Mouse (Mus musculus) embryonic facial prominence, embryonic 10.5 days (tissue): ENCODE results near the gene Mrm2. TPM values are rescaled to one million over a fixed set of nuclear protein-coding genes. Genes with fewer than 3 reads are reported as not detected.

Source experiments
- DNase-seq: peaks from one replicate; pipeline ENCODE4 v3.0.0-alpha.2; 2017; ENCODE audit warnings: low spot score
- H3K27ac ChIP-seq: fragments of 300-500 bp; sonication (generic); replicated peaks from 2 replicates; pipeline ENCODE4 v1.5.1; 2016; ENCODE audit warnings: mild to moderate bottlenecking
- H3K27me3 ChIP-seq: fragments of 300-500 bp; sonication (generic); replicated peaks from 2 replicates; pipeline ENCODE4 v1.6.1; 2016; ENCODE audit warnings: low read depth, mild to moderate bottlenecking; ENCODE audit not compliant: poor library complexity, severe bottlenecking
- H3K36me3 ChIP-seq: fragments of 300-500 bp; sonication (generic); replicated peaks from 2 replicates; pipeline ENCODE4 v1.6.1; 2016; ENCODE audit warnings: mild to moderate bottlenecking, moderate library complexity
- H3K4me1 ChIP-seq: fragments of 300-500 bp; sonication (generic); 2 replicates; pipeline ENCODE4 v1.6.1; 2016
- H3K4me3 ChIP-seq: fragments of 300-500 bp; sonication (generic); 2 replicates; pipeline ENCODE4 v1.5.1; 2016; ENCODE audit warnings: mild to moderate bottlenecking, moderate library complexity
- H3K9me3 ChIP-seq: fragments of 300-500 bp; sonication (generic); 2 replicates; pipeline ENCODE4 v1.6.1; 2016; ENCODE audit warnings: mild to moderate bottlenecking
- WGBS: fragments of 180-500 bp; shearing (Covaris S2); methylation state at CpG from one replicate; pipeline ENCODE4 v1.1.7; 2016; 5-methylcytosine and 5-hydroxymethylcytosine counted together
- polyA plus RNA-seq: library from polyadenylated mRNA; unstranded; fragments of >200 nt; fragmentation: Nextera tagmentation; extraction: Ambion mirVana; gene quantifications from 2 replicates; pipeline ENCODE4 v1.2.1, GENCODE M21; 2016

Mrm2 gene
- polyA plus RNA-seq, 1 experiment from 2014 or later: 22.1 TPM

DNA sequence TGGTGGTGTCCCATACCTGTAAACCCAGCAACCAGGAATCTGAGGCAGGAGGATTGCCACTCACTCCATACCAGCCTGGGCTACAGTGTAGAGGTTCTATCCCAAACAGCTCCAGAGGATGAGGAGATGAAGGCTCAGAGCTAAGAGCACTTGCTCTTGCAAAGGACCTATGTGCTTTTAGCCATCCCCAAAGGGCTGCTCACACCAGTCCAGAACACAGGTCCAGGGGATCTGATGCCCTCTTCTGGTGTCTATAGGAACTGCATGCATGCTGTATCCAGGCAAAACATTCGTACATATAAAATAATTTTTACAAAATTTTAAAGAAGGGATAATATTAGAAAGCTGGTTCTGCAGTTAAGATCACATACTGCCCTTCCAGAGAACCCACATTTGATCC is 5.0 kb upstream of the Mrm2 start:
- H3K27ac ChIP-seq: no peak overlapping the region
- H3K36me3 ChIP-seq: peaks cover 58% of the 10 kb centered on the region
- WGBS: 80% methylated on average over 1 of the region's 1 CpGs
- H3K4me3 ChIP-seq: no peak overlapping the region
- H3K9me3 ChIP-seq: 0 out of 2 replicates have a peak, but pooled peaks cover 4% of the 10 kb centered on the region
- DNase-seq: peak; percentile 42
- H3K4me1 ChIP-seq: peaks cover 11% of the 10 kb centered on the region
- H3K27me3 ChIP-seq: no peaks in the 10 kb centered on the region

- H3K27ac ChIP-seq: no peak overlapping the region
- H3K9me3 ChIP-seq: 0 out of 2 replicates have a peak, but pooled peaks cover 2% of the 10 kb centered on the region
- peaks cover 18% of the 10 kb centered on the region for H3K4me1 ChIP-seq
- H3K4me3 ChIP-seq: no peak overlapping the region
- H3K27me3 ChIP-seq: no peaks in the 10 kb centered on the region
- peak; percentile 21 for DNase-seq
- 33% methylated on average over 2 of the region's 2 CpGs for WGBS
- H3K36me3 ChIP-seq: peaks cover 51% of the 10 kb centered on the region
These were observed 1.9 kb upstream of the Mrm2 start for GRCm38 (mm10) chr5:140333631-140334030.

DNA sequence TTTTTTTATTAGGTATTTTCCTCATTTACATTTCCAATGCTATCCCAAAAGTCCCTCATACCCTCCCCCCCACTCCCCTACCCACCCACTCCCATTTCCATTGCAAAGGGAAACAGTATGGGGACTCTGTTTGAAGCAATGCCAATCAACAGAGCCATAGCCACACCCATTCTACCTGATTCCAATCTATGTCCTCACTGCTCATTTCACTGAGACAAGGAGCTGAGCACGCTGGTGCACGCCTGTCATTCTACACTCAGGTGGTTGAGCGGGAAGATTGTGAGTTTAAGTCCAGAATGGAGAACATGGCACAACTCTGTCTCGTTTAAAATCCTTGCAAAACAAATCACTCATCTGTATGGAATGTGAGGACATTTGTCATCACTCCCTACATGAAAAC is 821 bp upstream of the Mrm2 start:
- peaks cover 51% of the 10 kb centered on the region for H3K36me3 ChIP-seq
- no peaks in the 10 kb centered on the region for H3K27me3 ChIP-seq
- WGBS: 61% methylated on average over 4 of the region's 4 CpGs
- H3K9me3 ChIP-seq: no peaks in the 10 kb centered on the region
- peak overlapping the region; percentile 95 for H3K27ac ChIP-seq
- no peak for DNase-seq
- H3K4me3 ChIP-seq: peak overlapping the region; percentile 82
- H3K4me1 ChIP-seq: peaks cover 18% of the 10 kb centered on the region

DNA sequence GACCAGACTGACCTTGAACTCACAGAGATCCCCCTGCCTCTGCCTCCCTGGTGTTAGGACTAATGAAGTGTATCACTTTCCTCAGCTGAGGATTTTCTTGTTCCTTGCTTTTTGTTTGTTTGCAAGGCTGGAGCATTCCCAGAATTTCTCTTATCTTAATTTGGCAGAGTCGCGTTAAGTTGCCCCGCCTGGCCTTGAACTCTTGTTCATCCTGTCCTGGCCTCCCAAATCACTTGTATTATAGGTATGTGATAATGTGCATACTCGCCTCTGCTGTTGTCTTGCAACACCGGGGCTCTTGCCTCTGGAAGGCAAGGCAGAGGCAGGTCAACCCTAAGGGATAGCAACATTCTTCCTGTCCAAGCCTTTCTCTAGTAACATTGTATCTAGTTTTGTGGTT is 7.6 kb downstream of the Mrm2 start:
- no peak overlapping the region for H3K4me3 ChIP-seq
- H3K9me3 ChIP-seq: no peaks in the 10 kb centered on the region
- peaks cover 20% of the 10 kb centered on the region for H3K4me1 ChIP-seq
- WGBS: 91% methylated on average over 5 of the region's 5 CpGs
- DNase-seq: no peak
- no peak overlapping the region for H3K27ac ChIP-seq
- H3K36me3 ChIP-seq: peaks cover 51% of the 10 kb centered on the region
- no peaks in the 10 kb centered on the region for H3K27me3 ChIP-seq

DNA sequence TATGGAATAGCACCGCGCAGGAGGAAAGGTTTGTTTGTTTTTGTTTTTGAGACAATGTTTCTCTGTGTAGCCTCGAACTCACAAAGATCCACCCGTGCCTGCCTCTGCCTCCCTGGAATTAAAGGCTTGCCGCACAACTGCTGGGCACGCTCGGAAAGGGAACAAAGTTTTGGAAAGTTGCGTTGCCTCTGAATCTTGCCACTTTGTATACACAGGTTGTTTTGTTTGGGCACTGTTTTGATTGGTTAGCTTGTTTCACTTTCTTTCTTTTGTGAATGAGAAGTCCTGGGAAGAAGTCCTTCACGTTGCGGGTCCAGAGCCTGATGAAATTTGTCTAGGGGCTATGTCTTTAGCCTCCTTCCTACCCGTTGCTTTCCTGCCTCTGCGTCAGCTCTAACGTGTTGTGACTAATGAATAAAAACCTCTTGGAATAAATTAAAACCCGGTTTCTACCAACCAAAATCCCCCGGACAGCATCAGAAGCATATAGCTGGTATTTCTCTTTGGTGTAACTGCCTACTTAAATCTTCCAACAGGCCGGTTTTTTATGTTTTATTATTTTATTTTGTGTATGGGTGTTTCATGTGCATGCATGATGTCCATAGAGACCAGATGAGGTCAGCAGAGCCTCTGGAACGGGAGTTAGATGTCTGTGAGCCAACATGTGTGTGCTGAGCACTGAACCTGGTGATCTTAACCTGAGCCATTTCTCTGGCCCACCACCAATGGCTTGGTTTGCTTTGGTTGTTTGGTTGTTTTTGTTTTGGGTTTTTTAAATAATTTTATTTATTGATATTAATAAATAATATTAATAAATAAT is 9.7 kb downstream of the Mrm2 start:
- H3K4me1 ChIP-seq: peaks cover 22% of the 10 kb centered on the region
- no peaks in the 10 kb centered on the region for H3K9me3 ChIP-seq
- H3K36me3 ChIP-seq: peaks cover 44% of the 10 kb centered on the region
- DNase-seq: peak; percentile 26
- H3K27me3 ChIP-seq: no peaks in the 10 kb centered on the region
- WGBS: 3% methylated on average over 17 of the region's 17 CpGs
- H3K4me3 ChIP-seq: peak overlapping the region; percentile 95
- peak overlapping the region; percentile 96 for H3K27ac ChIP-seq

DNA sequence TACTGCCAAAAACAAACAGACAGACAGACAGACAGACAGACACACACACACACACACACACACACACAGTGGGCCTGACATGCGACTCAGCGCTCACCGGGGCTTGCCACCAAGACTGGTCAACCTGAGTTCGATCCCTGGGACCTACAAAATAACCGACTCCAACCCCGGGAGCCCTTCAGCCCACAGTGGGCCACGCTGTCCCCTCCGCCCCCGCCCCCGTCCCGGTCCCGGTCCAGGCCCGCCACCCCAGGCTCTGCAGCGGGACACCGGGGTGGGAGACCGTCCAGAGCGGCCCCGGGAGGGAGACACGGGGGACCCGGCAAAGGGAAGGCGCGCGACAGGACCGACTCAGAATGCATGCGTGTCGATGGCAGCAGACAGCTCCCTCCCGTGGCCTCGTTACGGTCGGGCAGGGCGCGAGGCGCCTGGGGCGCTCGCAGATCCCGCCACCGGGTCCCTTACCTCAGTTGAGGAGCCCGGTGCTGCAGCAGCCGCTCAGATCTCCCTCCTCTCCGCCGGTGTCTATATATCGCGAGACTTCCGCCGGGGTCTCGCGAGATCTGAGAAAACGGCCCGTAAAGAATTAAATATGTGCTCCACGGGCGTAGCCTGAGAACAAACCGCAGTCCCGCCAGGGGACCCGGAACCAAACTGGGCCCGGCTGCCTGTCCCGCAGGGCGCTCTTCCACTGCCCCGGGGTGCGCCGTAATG is 10.5 kb downstream of the Mrm2 start, which contains the start of the genes Mad1l1 and Nudt1:
TSS of gene Mad1l1 (minus strand) at position 511 of the 714 bp plus-strand sequence.
TSS of gene Nudt1 (plus strand) at position 615 of the 714 bp plus-strand sequence.
- Histone ChIP-seq H3K27me3 (no peaks in the 10 kb centered on the region), H3K4me3 (peak within 1 kb of the TSS; percentile 95), H3K9me3 (no peaks in the 10 kb centered on the region), H3K27ac (peak within 1 kb of the TSS; percentile 96), H3K4me1 (peaks cover 22% of the 10 kb centered on the region), H3K36me3 (peaks cover 42% of the 10 kb centered on the region)
- under 1% methylated on average over 60 of the region's 60 CpGs for WGBS
- DNase-seq: peak; percentile 93

DNA sequence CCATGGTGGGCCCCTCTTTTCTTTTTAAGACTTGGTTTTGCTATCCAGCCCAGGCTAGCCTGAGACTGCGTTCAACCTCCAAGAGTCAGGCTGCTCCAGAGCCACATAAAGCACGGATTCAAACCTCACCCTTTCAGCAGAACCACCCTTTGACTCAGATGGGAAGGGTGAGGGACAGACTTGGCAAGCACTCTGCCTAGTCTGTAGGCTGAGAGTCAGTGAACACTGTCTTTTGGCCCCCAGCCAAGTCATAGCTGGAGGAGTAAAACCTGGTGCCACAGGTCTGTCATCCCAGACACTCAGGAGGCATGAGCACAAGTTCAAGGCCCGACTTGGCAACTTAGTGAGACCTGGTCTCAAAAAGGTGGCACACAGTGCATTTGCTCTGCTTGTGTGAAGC is 15.0 kb downstream of the Mrm2 start:
- Histone ChIP-seq H3K27me3 (no peaks in the 10 kb centered on the region), H3K27ac (no peak overlapping the region), H3K9me3 (no peaks in the 10 kb centered on the region), H3K36me3 (peaks cover 59% of the 10 kb centered on the region), H3K4me3 (no peak overlapping the region), H3K4me1 (peaks cover 22% of the 10 kb centered on the region)
- no peak for DNase-seq
- 92% methylated on average over 3 of the region's 3 CpGs for WGBS

DNA sequence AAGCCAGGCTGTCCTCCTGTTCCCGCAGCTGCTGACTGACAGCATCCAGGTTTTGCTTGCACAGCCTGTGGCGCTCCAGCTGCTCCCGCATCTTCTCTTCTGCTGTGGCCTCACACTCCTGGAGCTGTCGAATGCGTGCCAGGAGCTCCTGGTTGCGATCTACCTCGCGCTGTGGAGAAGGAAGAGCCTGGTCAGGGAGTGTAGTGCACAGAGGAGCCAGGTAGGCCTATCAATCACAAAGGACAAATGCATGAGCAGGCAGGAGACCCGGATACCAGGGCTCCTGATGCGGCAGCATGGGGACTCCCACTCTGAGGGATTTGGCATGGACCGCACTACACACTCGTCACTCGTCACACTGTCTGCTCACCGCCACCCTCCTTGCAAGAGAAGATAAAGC is 24.1 kb downstream of the Mrm2 start:
- Histone ChIP-seq H3K4me1 (no peaks in the 10 kb centered on the region), H3K36me3 (peaks cover 99% of the 10 kb centered on the region), H3K27ac (no peak overlapping the region), H3K27me3 (no peaks in the 10 kb centered on the region), H3K9me3 (no peaks in the 10 kb centered on the region), H3K4me3 (no peak overlapping the region)
- 94% methylated on average over 14 of the region's 14 CpGs for WGBS
- no peak for DNase-seq

DNA sequence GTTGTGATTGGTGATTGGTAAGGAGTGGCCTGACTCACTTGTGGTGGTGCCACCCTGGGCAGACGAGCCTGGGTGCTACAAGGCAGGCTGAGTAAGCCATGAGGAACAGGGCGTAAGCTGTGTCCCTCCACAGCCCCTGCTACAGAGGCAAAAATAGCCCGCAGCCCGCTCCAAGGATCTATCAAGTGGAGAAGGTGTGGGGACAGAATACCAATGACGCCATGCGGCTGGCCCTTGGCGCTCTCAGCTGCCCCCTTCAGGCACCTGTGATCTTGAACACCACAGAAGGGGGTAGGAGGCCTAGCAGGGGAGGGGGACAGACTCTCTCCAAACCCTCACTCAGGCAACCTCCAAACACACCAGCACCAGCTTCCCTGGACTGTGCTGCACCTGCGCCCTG is 25.7 kb downstream of the Mrm2 start:
- H3K36me3 ChIP-seq: peaks cover 99% of the 10 kb centered on the region
- H3K9me3 ChIP-seq: no peaks in the 10 kb centered on the region
- no peak overlapping the region for H3K27ac ChIP-seq
- no peak overlapping the region for H3K4me3 ChIP-seq
- no peaks in the 10 kb centered on the region for H3K27me3 ChIP-seq
- no peak for DNase-seq
- no peaks in the 10 kb centered on the region for H3K4me1 ChIP-seq
- 90% methylated on average over 8 of the region's 8 CpGs for WGBS

- Histone ChIP-seq H3K27me3 (no peaks in the 10 kb centered on the region), H3K4me1 (no peaks in the 10 kb centered on the region), H3K9me3 (no peaks in the 10 kb centered on the region), H3K36me3 (peaks cover 89% of the 10 kb centered on the region), H3K27ac (no peak overlapping the region), H3K4me3 (no peak overlapping the region)
- no peak for DNase-seq
- WGBS: 88% methylated on average over 4 of the region's 4 CpGs
These were observed 33.4 kb downstream of the Mrm2 start for GRCm38 (mm10) chr5:140298291-140298690.

DNA sequence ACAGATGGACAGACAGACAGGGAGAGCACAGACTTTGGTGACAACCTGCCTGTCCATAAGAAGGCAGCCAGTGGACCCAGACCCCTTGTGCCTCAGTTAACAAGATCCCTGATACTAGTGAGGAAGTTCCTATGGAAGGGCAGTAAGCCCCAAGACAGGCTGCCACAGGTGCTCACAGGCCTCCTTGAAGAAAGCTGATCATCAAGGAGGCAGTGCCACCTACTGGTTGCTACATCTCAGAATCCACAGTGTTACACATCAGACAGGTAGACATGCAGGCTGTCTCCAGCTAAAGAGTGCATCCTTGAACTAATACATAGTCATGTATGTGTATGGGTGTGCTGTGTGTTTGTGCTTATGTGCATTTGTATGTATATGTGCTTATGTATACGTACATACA is 39.5 kb downstream of the Mrm2 start:
- no peaks in the 10 kb centered on the region for H3K27me3 ChIP-seq
- H3K36me3 ChIP-seq: peaks cover 90% of the 10 kb centered on the region
- peak; percentile 49 for DNase-seq
- 0 out of 2 replicates have a peak, but pooled peaks cover 7% of the 10 kb centered on the region for H3K4me1 ChIP-seq
- H3K9me3 ChIP-seq: no peaks in the 10 kb centered on the region
- WGBS: 88% methylated on average over 1 of the region's 1 CpGs
- H3K4me3 ChIP-seq: no peak overlapping the region
- no peak overlapping the region for H3K27ac ChIP-seq

- no peak overlapping the region for H3K27ac ChIP-seq
- peaks cover 92% of the 10 kb centered on the region for H3K36me3 ChIP-seq
- 0 out of 2 replicates have a peak, but pooled peaks cover 7% of the 10 kb centered on the region for H3K4me1 ChIP-seq
- no peaks in the 10 kb centered on the region for H3K27me3 ChIP-seq
- no peak overlapping the region for H3K4me3 ChIP-seq
- 89% methylated on average over 2 of the region's 2 CpGs for WGBS
- no peaks in the 10 kb centered on the region for H3K9me3 ChIP-seq
- DNase-seq: no peak
These were observed 42.5 kb downstream of the Mrm2 start for GRCm38 (mm10) chr5:140289161-140289560.
